Mouse (Mus musculus) layer of hippocampus, postnatal 25 days (tissue): ENCODE measurements around the gene Tbc1d17. TPM values are rescaled to one million over a fixed set of nuclear protein-coding genes. Genes with fewer than 3 reads are reported as not detected.
A peak's percentile ranks its signal among the peaks of the same experiment; 100 is the strongest.

ENCODE experiments used
- DNase-seq, 2 experiments: peaks; one replicate each; pipeline ENCODE4 v3.0.0; 2022; ENCODE audit warnings: mixed read lengths in 2 of 2, low spot score in 1 of 2; ENCODE audit errors: extremely low spot score in 1 of 2
- total RNA-seq, 2 experiments: library from RNA; stranded (reverse); gene quantifications; 2 replicates each; pipeline ENCODE4 v1.2.3; 2021

The Tbc1d17 gene
- total RNA-seq, 2 experiments from 2014 or later: 59.0 to 61.0 TPM

- DNase-seq: no peak
These were observed 13.4 kb downstream of the Tbc1d17 start for GRCm38 (mm10) chr7:44835373-44836015.

GRCm38 (mm10) chr7:44832763-44833162 lies 16.1 kb downstream of the Tbc1d17 start:
- no peak for DNase-seq

- DNase-seq: no peak
These were observed 20.2 kb downstream of the Tbc1d17 start for GRCm38 (mm10) chr7:44828706-44829105.

- no peak for DNase-seq
These were observed 22.1 kb downstream of the Tbc1d17 start for GRCm38 (mm10) chr7:44826771-44827170.

GRCm38 (mm10) chr7:44824872-44825271 lies 24.0 kb downstream of the Tbc1d17 start:
- DNase-seq: peak; percentile 66 to 89

- no peak for DNase-seq
These were observed 25.5 kb downstream of the Tbc1d17 start for GRCm38 (mm10) chr7:44823409-44823808.

GRCm38 (mm10) chr7:44821666-44822448 lies 27.0 kb downstream of the Tbc1d17 start:
- peak in 1 of 2 experiments; percentile 1 for DNase-seq

- DNase-seq: no peak
These were observed 28.4 kb downstream of the Tbc1d17 start for GRCm38 (mm10) chr7:44820525-44820924.

GRCm38 (mm10) chr7:44819863-44820262 lies 29.0 kb downstream of the Tbc1d17 start:
- DNase-seq: no peak

GRCm38 (mm10) chr7:44819391-44819790 lies 29.5 kb downstream of the Tbc1d17 start:
- DNase-seq: no peak

GRCm38 (mm10) chr7:44818751-44819235 lies 30.1 kb downstream of the Tbc1d17 start:
- DNase-seq: peak in 1 of 2 experiments; percentile 53

- no peak for DNase-seq
These were observed 30.7 kb downstream of the Tbc1d17 start for GRCm38 (mm10) chr7:44818164-44818563.

GRCm38 (mm10) chr7:44817441-44817840 lies 31.4 kb downstream of the Tbc1d17 start:
- DNase-seq: no peak

GRCm38 (mm10) chr7:44816470-44817021 lies 32.3 kb downstream of the Tbc1d17 start, which contains the start of gene Atf5:
TSS of gene Atf5 (minus strand) at chr7:44816658.
- DNase-seq: peak in 1 of 2 experiments; percentile 42

GRCm38 (mm10) chr7:44815721-44816469 lies 33.0 kb downstream of the Tbc1d17 start, which contains the start of the genes Nup62 and Il4i1:
TSS of gene Nup62 (plus strand) at chr7:44816088.
TSS of gene Il4i1 (plus strand) at chr7:44816387.
- DNase-seq: peak; percentile 96 to 98

- DNase-seq: no peak
These were observed 33.8 kb downstream of the Tbc1d17 start for GRCm38 (mm10) chr7:44814952-44815553.

- no peak for DNase-seq
These were observed 34.5 kb downstream of the Tbc1d17 start for GRCm38 (mm10) chr7:44814423-44814822.

- DNase-seq: no peak
These were observed 34.9 kb downstream of the Tbc1d17 start for GRCm38 (mm10) chr7:44813985-44814384.

- DNase-seq: no peak
These were observed 36.1 kb downstream of the Tbc1d17 start for GRCm38 (mm10) chr7:44812651-44813325.
